Mouse (Mus musculus): ENCODE measurements at regions not wholly inside any gene's neighbourhood (a gene's known extent, or its start where the extent isn't known, plus 50 kb on each side); places are given as distances from the start of the nearest gene placed in this dataset.

DNA sequence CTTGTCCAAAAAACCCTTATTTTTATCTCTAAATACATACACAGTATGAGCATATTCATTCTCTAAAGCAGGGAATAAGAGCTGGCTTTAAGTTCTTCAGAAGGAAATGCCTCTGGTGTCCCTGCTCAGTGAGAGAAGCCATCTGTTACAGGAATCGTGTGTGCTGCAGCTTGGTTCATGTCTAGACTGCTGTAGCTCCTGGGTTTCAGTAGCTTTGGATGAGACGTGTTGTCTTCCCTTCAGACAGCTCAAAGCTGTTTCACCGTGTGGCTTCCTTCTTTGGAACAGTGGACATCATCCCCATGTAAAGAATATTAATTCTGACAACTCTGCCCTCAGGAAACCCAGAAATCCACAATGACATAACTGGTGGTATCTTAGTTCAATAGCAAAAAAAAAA is 181.1 kb downstream of the Rps15a start:
- TF ChIP-seq CTCF (IDR thresholded peaks at IDR 0.05; ENCODE audit: control insufficient read depth, insufficient read depth, insufficient replicate concordance, low read depth, low read length) (no peak), POLR2A (IDR thresholded peaks at IDR 0.05; ENCODE audit: control insufficient read depth, low read depth, low read length) (no peak)
